Mouse (Mus musculus) forebrain, embryonic 14.5 days (tissue): ENCODE results near the gene Ctrc. TPM values are rescaled to one million over a fixed set of nuclear protein-coding genes. Genes with fewer than 3 reads are reported as not detected.

Experiments used
- ATAC-seq: fragments of 200-750 bp; cut with Nextera tagmentation; 2 replicates; pipeline ENCODE4 v1.8.0; 2017; ENCODE audit warnings: mild to moderate bottlenecking, moderate library complexity
- DNase-seq: peaks from one replicate; pipeline ENCODE4 v3.0.0-alpha.2; 2015; ENCODE audit warnings: low spot score
- H3K27ac ChIP-seq: fragments of 300-500 bp; sonication (generic); 2 replicates; pipeline ENCODE4 v1.5.1; 2014; ENCODE audit warnings: low read depth, mild to moderate bottlenecking, control low read depth, low read length, moderate library complexity
- H3K27me3 ChIP-seq: fragments of 300-500 bp; sonication (generic); replicated peaks from 2 replicates; pipeline ENCODE4 v1.6.1; 2014; ENCODE audit warnings: low read length, control low read depth, mixed read lengths; ENCODE audit not compliant: control insufficient read depth, insufficient read depth
- H3K36me3 ChIP-seq: fragments of 300-500 bp; sonication (generic); 2 replicates; pipeline ENCODE4 v1.6.1; 2014; ENCODE audit warnings: low read length, control low read depth; ENCODE audit not compliant: control insufficient read depth, insufficient read depth
- H3K4me1 ChIP-seq: fragments of 300-500 bp; sonication (generic); 2 replicates; pipeline ENCODE4 v1.6.1; 2014; ENCODE audit warnings: antibody characterized with exemption, low read length, control low read depth; ENCODE audit not compliant: control insufficient read depth, insufficient read depth
- H3K4me2 ChIP-seq: fragments of 300-500 bp; sonication (generic); 2 replicates; pipeline ENCODE4 v1.6.1; 2014; ENCODE audit warnings: mild to moderate bottlenecking, control low read depth, low read length
- H3K4me3 ChIP-seq: fragments of 300-500 bp; sonication (generic); 2 replicates; pipeline ENCODE4 v1.5.1; 2014; ENCODE audit warnings: low read depth, low read length, control low read depth
- H3K9ac ChIP-seq: fragments of 300-500 bp; sonication (generic); 2 replicates; pipeline ENCODE4 v1.6.1; 2014; ENCODE audit warnings: mild to moderate bottlenecking, low read length, control low read depth, moderate library complexity
- H3K9me3 ChIP-seq: fragments of 300-500 bp; sonication (generic); replicated peaks from 2 replicates; pipeline ENCODE4 v1.6.1; 2016; ENCODE audit warnings: low read length, control low read depth, mixed read lengths; ENCODE audit not compliant: control insufficient read depth
- WGBS: fragments of 180-500 bp; shearing (Covaris S2); extraction: QIAGEN DNeasy Blood & Tissue Kit; methylation state at CpG from one replicate; pipeline ENCODE4 v1.1.7; 2014; 5-methylcytosine and 5-hydroxymethylcytosine counted together
- polyA plus RNA-seq: library from polyadenylated mRNA; unstranded; fragments of >200 nt; fragmentation: Nextera tagmentation; extraction: Ambion mirVana; gene quantifications from 2 replicates; pipeline ENCODE4 v1.2.1, GENCODE M21; 2014

Ctrc gene
- polyA plus RNA-seq, 1 experiment from 2014 or later, result not detected

DNA sequence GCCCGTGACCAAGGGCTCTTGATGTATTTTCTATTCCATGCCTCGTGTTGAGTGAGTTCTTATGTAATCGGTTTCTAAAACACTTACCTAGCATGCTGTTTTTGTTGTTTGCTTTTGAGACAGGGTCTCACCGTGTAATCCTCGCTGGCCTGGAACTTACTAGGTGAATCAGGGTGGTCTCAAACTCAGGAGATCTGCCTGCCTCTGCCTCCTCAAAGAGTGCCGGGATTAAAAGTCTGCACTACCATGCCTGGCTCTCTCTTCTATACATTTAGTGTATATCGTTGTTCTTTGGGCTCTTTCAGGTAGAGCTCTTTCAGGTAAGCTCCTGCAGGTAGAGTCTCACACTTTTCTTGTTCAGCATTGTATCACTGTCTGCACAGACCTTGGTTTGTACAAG, 54.7 kb downstream of the Ctrc start:
- WGBS, result 92% methylated on average over 7 of the region's 7 CpGs
- Histone ChIP-seq H3K27ac (no peak overlapping the region), H3K4me2 (no peak overlapping the region), H3K9ac (no peak overlapping the region), H3K4me3 (no peak overlapping the region), H3K27me3 (no peaks in the 10 kb centered on the region), H3K36me3 (peaks cover 15% of the 10 kb centered on the region), H3K4me1 (peaks cover 13% of the 10 kb centered on the region), H3K9me3 (no peaks in the 10 kb centered on the region)
- no peak for ATAC-seq
- no peak for DNase-seq

- Histone ChIP-seq H3K9me3 (no peaks in the 10 kb centered on the region), H3K36me3 (peaks cover 23% of the 10 kb centered on the region), H3K27me3 (no peaks in the 10 kb centered on the region), H3K9ac (peak within 1 kb of the TSS; percentile 95), H3K27ac (peak within 1 kb of the TSS; percentile 74), H3K4me1 (peaks cover 13% of the 10 kb centered on the region), H3K4me3 (peak within 1 kb of the TSS; percentile 95), H3K4me2 (peak within 1 kb of the TSS; percentile 82)
- WGBS, result 1% methylated on average over 41 of the region's 42 CpGs
- peak; percentile 100 for DNase-seq
- peak; percentile 93 for ATAC-seq
These were observed 55.6 kb downstream of the Ctrc start, which contains the start of gene Dnajc16 for GRCm38 (mm10) chr4:141790524-141790990. Dnajc16 (minus strand) TSS chr4:141790931.

GRCm38 (mm10) chr4:141789564-141790218, 56.5 kb downstream of the Ctrc start:
- 56% methylated on average over 3 of the region's 3 CpGs for WGBS
- ATAC-seq (no peak), DNase-seq (no peak)
- peak overlapping the region; percentile 95 for H3K9ac ChIP-seq
- peaks cover 9% of the 10 kb centered on the region for H3K4me1 ChIP-seq
- H3K27me3 ChIP-seq, result no peaks in the 10 kb centered on the region
- no peaks in the 10 kb centered on the region for H3K9me3 ChIP-seq
- peak overlapping the region; percentile 95 for H3K4me3 ChIP-seq
- H3K36me3 ChIP-seq, result peaks cover 26% of the 10 kb centered on the region
- H3K4me2 ChIP-seq, result peak overlapping the region; percentile 82
- 0 out of 2 replicates have a peak overlapping the region, but pooled peaks have one; percentile 74 for H3K27ac ChIP-seq

- 95% methylated on average over 7 of the region's 7 CpGs for WGBS
- DNase-seq (no peak), ATAC-seq (no peak)
- no peak overlapping the region for H3K4me3 ChIP-seq
- no peak overlapping the region for H3K27ac ChIP-seq
- peaks cover 45% of the 10 kb centered on the region for H3K36me3 ChIP-seq
- H3K9me3 ChIP-seq, result no peaks in the 10 kb centered on the region
- no peaks in the 10 kb centered on the region for H3K27me3 ChIP-seq
- no peak overlapping the region for H3K9ac ChIP-seq
- peaks cover 5% of the 10 kb centered on the region for H3K4me1 ChIP-seq
- no peak overlapping the region for H3K4me2 ChIP-seq
These were observed 58.7 kb downstream of the Ctrc start for GRCm38 (mm10) chr4:141787462-141787861.

DNA sequence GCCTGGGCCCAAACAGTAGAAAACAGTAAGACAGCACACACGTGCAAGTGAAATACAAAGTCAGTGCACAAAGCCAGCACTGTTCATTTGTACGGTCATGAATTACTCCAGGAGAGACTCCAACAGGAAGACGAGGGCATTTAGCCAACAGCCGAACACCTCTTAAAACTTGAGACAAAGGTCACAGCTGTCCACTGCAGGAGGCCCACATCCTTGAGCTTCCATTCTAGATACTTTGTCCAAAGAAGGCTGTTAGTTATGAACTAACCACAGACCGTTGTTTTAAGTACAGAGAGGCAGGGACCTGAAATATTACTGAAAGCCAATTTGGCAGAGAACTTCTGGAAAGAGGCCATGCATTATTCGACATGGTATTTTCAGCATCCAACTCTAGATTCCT, 59.1 kb downstream of the Ctrc start:
- peaks cover 49% of the 10 kb centered on the region for H3K36me3 ChIP-seq
- 79% methylated on average over 6 of the region's 6 CpGs for WGBS
- H3K9me3 ChIP-seq, result no peaks in the 10 kb centered on the region
- H3K27me3 ChIP-seq, result no peaks in the 10 kb centered on the region
- no peak overlapping the region for H3K4me2 ChIP-seq
- DNase-seq (no peak), ATAC-seq (no peak)
- H3K4me1 ChIP-seq, result peaks cover 5% of the 10 kb centered on the region
- H3K9ac ChIP-seq, result no peak overlapping the region
- no peak overlapping the region for H3K27ac ChIP-seq
- H3K4me3 ChIP-seq, result no peak overlapping the region

DNA sequence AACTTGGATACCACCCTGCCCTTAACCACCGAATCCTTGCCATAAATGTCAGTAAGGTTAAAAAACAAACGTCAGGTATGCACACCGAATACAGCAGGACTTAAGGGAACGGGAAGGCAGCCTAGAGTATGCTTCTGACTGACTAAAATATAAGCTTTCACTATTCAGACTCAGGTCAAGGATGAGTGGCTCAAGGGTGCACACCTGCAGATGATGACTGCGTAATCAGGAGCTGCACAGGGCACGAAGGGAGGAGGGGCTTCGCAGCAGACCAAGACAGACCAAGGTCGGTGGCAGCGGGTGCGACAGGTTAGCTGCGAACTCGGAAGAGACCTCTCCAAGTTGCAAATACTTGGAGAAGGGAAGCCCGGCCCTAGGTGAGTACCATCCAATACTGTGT, 60.0 kb downstream of the Ctrc start:
- H3K27ac ChIP-seq, result no peak overlapping the region
- 95% methylated on average over 13 of the region's 13 CpGs for WGBS
- DNase-seq (no peak), ATAC-seq (no peak)
- H3K4me3 ChIP-seq, result no peak overlapping the region
- no peaks in the 10 kb centered on the region for H3K9me3 ChIP-seq
- peaks cover 58% of the 10 kb centered on the region for H3K36me3 ChIP-seq
- no peaks in the 10 kb centered on the region for H3K27me3 ChIP-seq
- no peak overlapping the region for H3K4me2 ChIP-seq
- peaks cover 5% of the 10 kb centered on the region for H3K4me1 ChIP-seq
- H3K9ac ChIP-seq, result no peak overlapping the region

DNA sequence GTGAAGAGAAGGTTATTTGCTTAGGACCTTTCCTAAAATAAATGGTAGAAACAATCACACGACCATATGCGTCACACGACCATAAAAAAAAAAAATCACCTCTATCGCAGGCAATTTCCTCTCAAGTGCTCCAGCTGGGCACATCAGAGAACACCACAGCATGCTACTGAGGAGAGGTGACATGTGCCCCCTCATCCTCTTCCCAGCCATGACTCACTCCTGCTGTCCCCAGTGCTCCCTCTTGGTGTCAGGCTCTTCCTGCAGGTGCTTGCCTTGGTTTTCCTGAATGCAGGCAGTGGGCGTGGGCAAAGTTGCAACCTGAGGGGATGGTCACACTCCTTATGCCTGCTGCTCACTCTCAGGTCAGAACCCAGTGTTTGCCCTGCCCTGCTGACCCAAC, 61.3 kb downstream of the Ctrc start:
- DNase-seq (no peak), ATAC-seq (no peak)
- WGBS, result 85% methylated on average over 5 of the region's 5 CpGs
- no peaks in the 10 kb centered on the region for H3K27me3 ChIP-seq
- no peak overlapping the region for H3K27ac ChIP-seq
- no peak overlapping the region for H3K9ac ChIP-seq
- no peak overlapping the region for H3K4me2 ChIP-seq
- H3K4me3 ChIP-seq, result no peak overlapping the region
- H3K9me3 ChIP-seq, result no peaks in the 10 kb centered on the region
- H3K36me3 ChIP-seq, result peaks cover 70% of the 10 kb centered on the region
- H3K4me1 ChIP-seq, result peaks cover 4% of the 10 kb centered on the region

- no peak for ATAC-seq
- Histone ChIP-seq H3K4me3 (no peak overlapping the region), H3K36me3 (peaks cover 80% of the 10 kb centered on the region), H3K4me2 (no peak overlapping the region), H3K27ac (no peak overlapping the region), H3K4me1 (no peaks in the 10 kb centered on the region), H3K27me3 (no peaks in the 10 kb centered on the region), H3K9me3 (no peaks in the 10 kb centered on the region), H3K9ac (no peak overlapping the region)
- WGBS, result 96% methylated on average over 8 of the region's 8 CpGs
- DNase-seq, result no peak
These were observed 64.8 kb downstream of the Ctrc start for GRCm38 (mm10) chr4:141781201-141781985.

- Histone ChIP-seq H3K27ac (no peak overlapping the region), H3K36me3 (peaks cover 84% of the 10 kb centered on the region), H3K9ac (no peak overlapping the region), H3K4me2 (no peak overlapping the region), H3K4me3 (no peak overlapping the region), H3K27me3 (no peaks in the 10 kb centered on the region), H3K9me3 (no peaks in the 10 kb centered on the region), H3K4me1 (no peaks in the 10 kb centered on the region)
- DNase-seq, result no peak
- no peak for ATAC-seq
- WGBS, result 91% methylated on average over 8 of the region's 8 CpGs
These were observed 66.3 kb downstream of the Ctrc start for GRCm38 (mm10) chr4:141779828-141780227.
